Mouse (Mus musculus) embryo, embryonic 11.5 days (tissue): ENCODE measurements around the gene Pramel4.
"Not testable (repeated sequence)": the region's sequence is repeated elsewhere in the genome, so short reads cannot be mapped to it uniquely, and the experiment has no call there.

Experiments used
- DNase-seq: peaks from one replicate; pipeline ENCODE4 v3.0.0-alpha.2; 2012; ENCODE audit warnings: low read depth, low spot score

Pramel4 gene

GRCm38 (mm10) chr4:144058826-144059225 lies at the start of gene Pramel4:
TSS of gene Pramel4 (plus strand) at chr4:144059126.
- DNase-seq = not testable (repeated sequence)

GRCm38 (mm10) chr4:144106174-144106573 lies 47.2 kb downstream of the Pramel4 start, which contains the start of gene Gm13102:
TSS of gene Gm13102 (plus strand) at chr4:144106474.
- DNase-seq = not testable (repeated sequence)
